Mouse (Mus musculus): ENCODE data around the gene Psmb3. TPM values are rescaled to one million over a fixed set of nuclear protein-coding genes. Genes with fewer than 3 reads are reported as not detected.

The Psmb3 gene
- total and polyA plus RNA-seq, 3 experiments, result 560 to 1,251 (median 863) TPM

DNA sequence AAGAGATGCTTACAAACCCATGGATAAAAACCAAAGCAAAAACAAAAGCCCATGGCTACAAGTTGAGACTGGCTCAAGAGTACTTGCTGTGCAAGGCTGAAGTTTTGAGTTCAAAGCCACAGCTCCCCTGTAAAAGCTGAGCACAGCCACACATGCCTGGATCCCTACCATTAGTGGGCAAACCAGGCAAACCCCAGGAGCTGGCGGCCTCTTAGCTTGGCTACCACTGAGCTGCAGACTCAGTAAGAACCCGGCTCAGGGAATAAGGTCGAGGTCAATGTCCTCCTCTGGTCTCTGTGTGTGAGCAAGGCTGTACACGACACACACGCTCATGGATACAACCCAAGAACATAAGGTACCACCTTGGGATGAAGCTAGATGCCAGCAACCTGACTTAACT, 45.3 kb downstream of the Psmb3 start:
- H3K4me3 ChIP-seq (replicated peaks in 1 of 3; ENCODE audit: low read depth in 2 of 3, low read length in 2 of 3, poor library complexity in 1 of 3), result no peak overlapping the region
- H3K4me1 ChIP-seq (ENCODE audit: control insufficient read depth in 1 of 2, insufficient read depth in 2 of 2), result peaks cover 0 to 3% of the 10 kb centered on the region in 2 experiments; a peak in 1 of 4 replicates
- H3K36me3 ChIP-seq (replicated peaks in 1 of 2; ENCODE audit: control insufficient read depth in 1 of 2, insufficient read depth in 1 of 2, low read length in 1 of 2), result peaks cover 58 to 73% of the 10 kb centered on the region in 2 experiments
- TF ChIP-seq USF1 (IDR thresholded peaks at IDR 0.05; ENCODE audit: low read depth, low read length) (no peak), TCF12 (IDR thresholded peaks at IDR 0.05; ENCODE audit: low read depth, low read length) (no peak), KAT2A (IDR thresholded peaks at IDR 0.05; ENCODE audit: insufficient replicate concordance, low read length) (no peak), ELF1 (IDR thresholded peaks at IDR 0.05; ENCODE audit: low read depth, low read length) (no peak), HCFC1 (IDR thresholded peaks at IDR 0.05; ENCODE audit: low read depth, low read length) (no peak), PAX5 (IDR thresholded peaks at IDR 0.05; ENCODE audit: low read length) (no peak), CTCF (conservative IDR thresholded peaks at IDR 0.05 in 1 of 2, IDR thresholded peaks at IDR 0.05 in 1 of 2; ENCODE audit: low read depth in 2 of 2, low read length in 2 of 2) (no peak), POLR2AphosphoS2 (IDR thresholded peaks at IDR 0.05; ENCODE audit: low read depth, low read length) (no peak), ZC3H11A (IDR thresholded peaks at IDR 0.05; ENCODE audit: low read depth, low read length) (no peak), POLR2A (IDR thresholded peaks at IDR 0.05; ENCODE audit: low read depth, low read length) (no peak), SMC3 (IDR thresholded peaks at IDR 0.05; ENCODE audit: low read depth, low read length) (no peak), CHD2 (IDR thresholded peaks at IDR 0.05; ENCODE audit: low read length) (no peak)
- in situ Hi-C loops (cut with MboI; ENCODE audit: low pct_ligation_motif_present, low pct_unique_long_range_greater_than_20kb, low sequenced_read_pairs) (no loop called here), dilution Hi-C loops (cut with MboI; ENCODE audit: extremely low pct_ligation_motif_present, extremely low pct_unique_long_range_greater_than_20kb, low sequenced_read_pairs) (no loop called here)
- peaks cover 5% of the 10 kb centered on the region for H3K9me3 ChIP-seq (replicated peaks; ENCODE audit: low read length)
- no peak for DNase-seq (ENCODE audit: extremely low read depth)
- H3K27me3 ChIP-seq (replicated peaks), result no peaks in the 10 kb centered on the region
- no peak overlapping the region for H3K9ac ChIP-seq (ENCODE audit: insufficient read depth, low read depth)
- H3K4me2 ChIP-seq (ENCODE audit: insufficient read depth, low read depth, poor library complexity, severe bottlenecking), result no peak overlapping the region
- peaks cover 4% of the 10 kb centered on the region; the same call in 1 of the 2 replicates for H3K79me2 ChIP-seq (replicated peaks; ENCODE audit: control insufficient read depth, extremely low read depth, insufficient read depth, poor library complexity, severe bottlenecking)
- no peak overlapping the region for H3K27ac ChIP-seq (ENCODE audit: insufficient read depth, low read depth)

DNA sequence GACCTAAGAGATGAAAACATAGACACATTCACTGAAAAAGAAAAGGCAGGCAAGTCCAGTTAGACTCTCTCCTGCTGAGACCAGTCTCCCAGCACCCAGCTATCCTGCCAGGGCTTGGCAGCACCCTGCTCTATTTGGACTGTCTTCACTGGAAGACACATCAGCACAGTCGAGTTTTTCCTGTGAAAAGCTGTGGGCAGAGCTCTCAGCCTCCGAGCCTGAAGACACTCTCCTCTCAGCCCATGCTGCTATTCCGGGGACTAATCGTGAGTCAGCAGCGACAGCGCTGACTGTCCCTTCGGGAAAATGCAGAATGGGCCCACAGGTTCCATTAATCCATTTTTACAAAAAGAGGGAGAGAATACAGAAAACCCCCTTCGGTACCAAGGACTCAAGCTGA, 50.1 kb downstream of the Psmb3 start:
- in situ Hi-C loops (cut with MboI; ENCODE audit: low pct_ligation_motif_present, low pct_unique_long_range_greater_than_20kb, low sequenced_read_pairs), result no loop called here

More for the DNA sequence above, 50.1 kb downstream of the Psmb3 start:
- Histone ChIP-seq H3K4me1 (ENCODE audit: control insufficient read depth in 1 of 2, insufficient read depth in 2 of 2) (no peaks in the 10 kb centered on the region), H3K9me3 (replicated peaks; ENCODE audit: low read length) (peaks cover 5% of the 10 kb centered on the region), H3K9ac (ENCODE audit: insufficient read depth, low read depth) (no peak overlapping the region), H3K4me2 (ENCODE audit: insufficient read depth, low read depth, poor library complexity, severe bottlenecking) (no peak overlapping the region), H3K27ac (ENCODE audit: insufficient read depth, low read depth) (no peak overlapping the region), H3K79me2 (replicated peaks; ENCODE audit: control insufficient read depth, extremely low read depth, insufficient read depth, poor library complexity, severe bottlenecking) (no peaks in the 10 kb centered on the region), H3K4me3 (replicated peaks in 1 of 3; ENCODE audit: low read depth in 2 of 3, low read length in 2 of 3, poor library complexity in 1 of 3) (no peak overlapping the region), H3K27me3 (replicated peaks) (no peaks in the 10 kb centered on the region), H3K36me3 (replicated peaks in 1 of 2; ENCODE audit: control insufficient read depth in 1 of 2, insufficient read depth in 1 of 2, low read length in 1 of 2) (peaks cover 77 to 89% of the 10 kb centered on the region in 2 experiments)
- TF ChIP-seq NELFE (IDR thresholded peaks at IDR 0.05; ENCODE audit: low read depth, low read length) (no peak), KAT2A (IDR thresholded peaks at IDR 0.05; ENCODE audit: insufficient replicate concordance, low read length) (no peak), POLR2AphosphoS2 (IDR thresholded peaks at IDR 0.05; ENCODE audit: low read depth, low read length) (no peak), RCOR1 (conservative IDR thresholded peaks at IDR 0.05; ENCODE audit: low read depth, low read length) (no peak), ZKSCAN1 (IDR thresholded peaks at IDR 0.05; ENCODE audit: borderline replicate concordance, low read depth, low read length) (no peak), MAFK (IDR thresholded peaks at IDR 0.05; ENCODE audit: insufficient replicate concordance, low read length) (no peak), ZMIZ1 (IDR thresholded peaks at IDR 0.05; ENCODE audit: low read depth, low read length) (no peak), CHD1 (IDR thresholded peaks at IDR 0.05; ENCODE audit: low read depth, low read length) (no peak), PAX5 (IDR thresholded peaks at IDR 0.05; ENCODE audit: low read length) (no peak), MEF2A (IDR thresholded peaks at IDR 0.05; ENCODE audit: borderline replicate concordance, low read depth, low read length) (no peak), MAX (IDR thresholded peaks at IDR 0.05; ENCODE audit: low read length) (no peak), MYC (IDR thresholded peaks at IDR 0.05; ENCODE audit: low read depth, low read length) (no peak), ZC3H11A (IDR thresholded peaks at IDR 0.05; ENCODE audit: low read depth, low read length) (no peak), MXI1 (IDR thresholded peaks at IDR 0.05; ENCODE audit: low read depth, low read length) (no peak), NRF1 (IDR thresholded peaks at IDR 0.05; ENCODE audit: low read depth, low read length) (no peak), ZNF384 (IDR thresholded peaks at IDR 0.05; ENCODE audit: low read depth, low read length) (no peak), USF2 (conservative IDR thresholded peaks at IDR 0.05; ENCODE audit: low read depth, low read length) (no peak), RAD21 (IDR thresholded peaks at IDR 0.05; ENCODE audit: low read depth, low read length) (no peak)
- dilution Hi-C loops (cut with MboI; ENCODE audit: extremely low pct_ligation_motif_present, extremely low pct_unique_long_range_greater_than_20kb, low sequenced_read_pairs), result no loop called here
- DNase-seq (ENCODE audit: extremely low read depth), result no peak

All from CH12.LX (cell line).